Mouse (Mus musculus) MEL (cell line): Measurements from ENCODE around the gene Adam19.

Source experiments
- CHD2 ChIP-seq: IDR thresholded peaks from 2 replicates; pipeline ENCODE4 v1.6.1; 2011; ENCODE audit warnings: low read length, improper control_type of control experiment
- CTCF ChIP-seq, 3 experiments: IDR thresholded peaks in 2 of 3; conservative IDR thresholded peaks in 1 of 3; 2 replicates each; pipeline ENCODE4 v1.5.1; 2011 to 2012; ENCODE audit warnings: low read length in 3 of 3, low read depth in 2 of 3, mild to moderate bottlenecking in 2 of 3, improper control_type of control experiment in 1 of 3, inconsistent platforms in 1 of 3, mixed read lengths in 1 of 3, moderate library complexity in 1 of 3; ENCODE audit not compliant: control insufficient read depth in 1 of 3, insufficient read depth in 1 of 3, poor library complexity in 1 of 3, severe bottlenecking in 1 of 3
- POLR2AphosphoS2 ChIP-seq: IDR thresholded peaks from 2 replicates; pipeline ENCODE4 v1.6.1; 2011; ENCODE audit warnings: low read length, improper control_type of control experiment
- TAL1 ChIP-seq: IDR thresholded peaks from 2 replicates; pipeline ENCODE4 v1.6.1; 2012; ENCODE audit warnings: mild to moderate bottlenecking, inconsistent platforms, low read length, moderate library complexity, mixed read lengths
- USF2 ChIP-seq, 2 experiments: IDR thresholded peaks; 2 replicates each; pipeline ENCODE4 v1.6.1; 2011 to 2012; ENCODE audit warnings: improper control_type of control experiment in 2 of 2, low read length in 2 of 2, borderline replicate concordance in 1 of 2, inconsistent platforms in 1 of 2, low read depth in 1 of 2, mild to moderate bottlenecking in 1 of 2; ENCODE audit not compliant: insufficient read depth in 1 of 2

- TF ChIP-seq USF2 (IDR thresholded peaks at IDR 0.05; ENCODE audit: borderline replicate concordance in 1 of 2, insufficient read depth in 1 of 2, low read depth in 1 of 2, low read length in 2 of 2) (no peak), CHD2 (no peak), CTCF (IDR thresholded peaks at IDR 0.05 in 2 of 3, conservative IDR thresholded peaks at IDR 0.05 in 1 of 3; ENCODE audit: control insufficient read depth in 1 of 3, insufficient read depth in 1 of 3, low read depth in 2 of 3, low read length in 3 of 3, poor library complexity in 1 of 3, severe bottlenecking in 1 of 3) (no peak), TAL1 (no peak), POLR2AphosphoS2 (no peak)
Observed at GRCm38 (mm10) chr11:46097062-46097461, 41.3 kb downstream of the Adam19 start.
